Mouse (Mus musculus) cerebellum, adult 2 months (tissue): ENCODE data around the gene Arcn1.

Experiments used
- CTCF ChIP-seq: fragments of 200-500 bp; IDR thresholded peaks from 2 replicates; pipeline ENCODE4 v1.5.1; 2011; ENCODE audit warnings: low read depth, mild to moderate bottlenecking, control low read depth, low read length, moderate library complexity, borderline replicate concordance; ENCODE audit not compliant: insufficient read depth
- POLR2A ChIP-seq: fragments of 200-500 bp; IDR thresholded peaks from 2 replicates; pipeline ENCODE4 v1.6.1; 2011; ENCODE audit warnings: low read length, control low read depth, borderline replicate concordance; ENCODE audit not compliant: insufficient read depth

- TF ChIP-seq POLR2A (no peak), CTCF (no peak)
These were observed 44.1 kb downstream of the Arcn1 start for GRCm38 (mm10) chr9:44723521-44724041.
